Mouse (Mus musculus): ENCODE measurements around the gene Arhgap19.

Gene Arhgap19

GRCm38 (mm10) chr19:41745941-41746557 is 55.8 kb downstream of the Arhgap19 start:
- TF ChIP-seq GATA4 (IDR thresholded peaks at IDR 0.05; ENCODE audit: insufficient replicate concordance, low read length) = no peak

- no peak for TF ChIP-seq GATA4 (IDR thresholded peaks at IDR 0.05; ENCODE audit: insufficient replicate concordance, low read length)
Measured at GRCm38 (mm10) chr19:41743396-41743795, 58.5 kb downstream of the Arhgap19 start, which contains the start of gene Slit1. TSS of gene Slit1 (minus strand) at chr19:41743665.

- TF ChIP-seq GATA4 (IDR thresholded peaks at IDR 0.05; ENCODE audit: insufficient replicate concordance, low read length) = no peak
Measured at GRCm38 (mm10) chr19:41738896-41739295, 63.0 kb downstream of the Arhgap19 start.

GRCm38 (mm10) chr19:41738429-41738805 is 63.4 kb downstream of the Arhgap19 start:
- TF ChIP-seq GATA4 (IDR thresholded peaks at IDR 0.05; ENCODE audit: insufficient replicate concordance, low read length) = no peak

- no peak for TF ChIP-seq GATA4 (IDR thresholded peaks at IDR 0.05; ENCODE audit: insufficient replicate concordance, low read length)
Measured at GRCm38 (mm10) chr19:41737657-41738428, 64.0 kb downstream of the Arhgap19 start.

- no peak for TF ChIP-seq GATA4 (IDR thresholded peaks at IDR 0.05; ENCODE audit: insufficient replicate concordance, low read length)
Measured at GRCm38 (mm10) chr19:41734685-41735084, 67.2 kb downstream of the Arhgap19 start.

- no peak for TF ChIP-seq GATA4 (IDR thresholded peaks at IDR 0.05; ENCODE audit: insufficient replicate concordance, low read length)
Measured at GRCm38 (mm10) chr19:41725491-41725890, 76.4 kb downstream of the Arhgap19 start.

- TF ChIP-seq GATA4 (IDR thresholded peaks at IDR 0.05; ENCODE audit: insufficient replicate concordance, low read length) = no peak
Measured at GRCm38 (mm10) chr19:41724831-41725470, 76.9 kb downstream of the Arhgap19 start.

GRCm38 (mm10) chr19:41723337-41723736 is 78.5 kb downstream of the Arhgap19 start:
- no peak for TF ChIP-seq GATA4 (IDR thresholded peaks at IDR 0.05; ENCODE audit: insufficient replicate concordance, low read length)

GRCm38 (mm10) chr19:41719436-41719835 is 82.4 kb downstream of the Arhgap19 start:
- no peak for TF ChIP-seq GATA4 (IDR thresholded peaks at IDR 0.05; ENCODE audit: insufficient replicate concordance, low read length)
